ENCODE assay signal across 47 mouse cellular contexts in the genomic region with DNA sequence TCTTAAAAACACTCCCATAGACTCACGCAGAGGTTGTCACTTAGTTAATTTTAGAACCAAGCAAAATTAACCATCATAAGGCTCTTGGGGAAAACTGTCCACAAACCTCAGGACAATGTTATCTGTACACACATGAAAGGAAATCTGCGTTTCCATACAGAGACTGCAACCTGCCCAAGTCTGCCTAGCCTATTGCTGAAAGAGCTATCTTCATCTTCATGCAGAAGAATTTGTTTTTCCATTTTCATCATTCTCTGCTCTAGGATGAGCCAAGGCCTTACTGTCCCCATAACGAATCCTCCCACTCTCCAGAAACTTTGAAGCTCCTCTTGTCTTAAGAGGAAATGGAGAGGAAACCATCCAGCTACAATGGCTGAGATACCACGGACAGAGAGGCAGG. TPM values are rescaled to one million over a fixed set of nuclear protein-coding genes. Genes with fewer than 3 reads are reported as not detected.
"Had no signal": no experiment of that assay in that cellular context is flagged by ENCODE, and none has a peak within 500 bp of the region (broad histone marks: within the 10 kb centered on the region; RNA-seq: fewer than 3 reads in every experiment).

No protein-coding gene starts in this region.

- DNase-seq: heart, postnatal 10 days; heart, postnatal 14 days; heart, postnatal 36 days; heart, postnatal 4 days; kidney, adult 11 months; kidney, adult 18-20 months; kidney, adult 2 months; kidney, adult 8-10 months; kidney, adult 9 months; kidney, postnatal 10 days; kidney, postnatal 14 days; kidney, postnatal 25 days; kidney, postnatal 36 days; kidney, postnatal 4 days; layer of hippocampus, adult 9-11 months; layer of hippocampus, postnatal 36 days had no signal

- H3K27ac ChIP-seq: heart, embryonic 13.5 days; heart, embryonic 15.5 days; hindbrain, embryonic 12.5 days; hindbrain, embryonic 13.5 days; hindbrain, embryonic 14.5 days; hindbrain, embryonic 15.5 days; hindbrain, postnatal 0 days; intestine, embryonic 15.5 days; kidney, embryonic 15.5 days; kidney, postnatal 0 days; layer of hippocampus, adult 2 months; left cerebral cortex, adult 2 months had no signal

- H3K4me3 ChIP-seq: heart, embryonic 12.5 days; heart, embryonic 13.5 days; heart, embryonic 15.5 days; hindbrain, embryonic 10.5 days; hindbrain, embryonic 12.5 days; hindbrain, embryonic 13.5 days; hindbrain, embryonic 15.5 days; intestine, embryonic 15.5 days; kidney, embryonic 15.5 days; layer of hippocampus, adult 2 months; left cerebral cortex, adult 2 months had no signal

- H3K4me2 ChIP-seq: heart, embryonic 12.5 days; heart, embryonic 13.5 days; heart, embryonic 15.5 days; hindbrain, embryonic 12.5 days; hindbrain, embryonic 13.5 days; hindbrain, embryonic 14.5 days; hindbrain, embryonic 15.5 days; intestine, embryonic 15.5 days; kidney, embryonic 15.5 days had no signal

- H3K27me3 ChIP-seq: heart, embryonic 12.5 days; heart, embryonic 13.5 days; heart, embryonic 15.5 days; hindbrain, embryonic 12.5 days; hindbrain, embryonic 13.5 days; hindbrain, embryonic 15.5 days; intestine, embryonic 15.5 days; kidney, embryonic 15.5 days had no signal

- ATAC-seq: hindbrain, embryonic 16.5 days; hindbrain, postnatal 0 days; inflammation-experienced regulatory T-cells, adult 6 months; intestine, embryonic 15.5 days; intestine, embryonic 16.5 days; intestine, postnatal 0 days had no signal

- H3K4me1 ChIP-seq: heart, embryonic 13.5 days; heart, embryonic 15.5 days; hindbrain, embryonic 13.5 days; hindbrain, embryonic 15.5 days; intestine, embryonic 15.5 days; kidney, embryonic 15.5 days had no signal

- H3K36me3 ChIP-seq: heart, embryonic 12.5 days; heart, embryonic 13.5 days; heart, embryonic 15.5 days; hindbrain, embryonic 10.5 days; hindbrain, embryonic 12.5 days; hindbrain, embryonic 13.5 days; hindbrain, embryonic 15.5 days; intestine, embryonic 15.5 days; kidney, embryonic 15.5 days had no signal

- H3K9me3 ChIP-seq: heart, embryonic 12.5 days; heart, embryonic 13.5 days; heart, embryonic 15.5 days; hindbrain, embryonic 10.5 days; hindbrain, embryonic 12.5 days; hindbrain, embryonic 13.5 days; hindbrain, embryonic 15.5 days; intestine, embryonic 15.5 days; kidney, embryonic 15.5 days had no signal

- H3K9ac ChIP-seq: heart, embryonic 12.5 days; heart, embryonic 13.5 days; heart, embryonic 15.5 days; hindbrain, embryonic 12.5 days; hindbrain, embryonic 13.5 days; hindbrain, embryonic 14.5 days; hindbrain, embryonic 15.5 days; intestine, embryonic 15.5 days; kidney, embryonic 15.5 days had no signal

RNA-seq across cellular contexts. Expression of gene Gm3646, which starts 19.8 kb away (rescaled TPM):
- total RNA-seq: hematopoietic stem cell, adult 5-6 weeks; hindbrain, postnatal 0 days; layer of hippocampus, adult 18-20 months; layer of hippocampus, adult 2 months; layer of hippocampus, adult 8-10 months; layer of hippocampus, postnatal 10 days; layer of hippocampus, postnatal 14 days; layer of hippocampus, postnatal 25 days; layer of hippocampus, postnatal 36 days; left cerebral cortex, adult 18-20 months; left cerebral cortex, adult 2 months; left cerebral cortex, adult 8-10 months had no signal
- polyA plus RNA-seq: hindbrain, embryonic 10.5 days; hindbrain, embryonic 11.5 days; hindbrain, embryonic 12.5 days; hindbrain, embryonic 13.5 days; hindbrain, embryonic 14.5 days; hindbrain, embryonic 15.5 days; hindbrain, embryonic 16.5 days; hindbrain, postnatal 0 days; inflammation-experienced regulatory T-cells, adult 6 months; intestine, embryonic 14.5 days; intestine, embryonic 15.5 days; intestine, embryonic 16.5 days; intestine, postnatal 0 days; kidney, adult 2 months; kidney, embryonic 14.5 days; kidney, embryonic 15.5 days; kidney, embryonic 16.5 days; kidney, postnatal 0 days; large intestine, adult 2 months had no signal
